Mouse (Mus musculus) layer of hippocampus, adult 11-12 months (tissue): Measurements from ENCODE around the gene Rps6ka1.
"Not testable (repeated sequence)": the region's sequence is repeated elsewhere in the genome, so short reads cannot be mapped to it uniquely, and the experiment has no call there.

ENCODE experiments used
- DNase-seq: peaks from one replicate; pipeline ENCODE4 v3.0.0; 2022; ENCODE audit warnings: low spot score

Gene Rps6ka1

GRCm38 (mm10) chr4:133863795-133864379 is 23.7 kb downstream of the Rps6ka1 start:
- no peak for DNase-seq

- no peak for DNase-seq
Measured at GRCm38 (mm10) chr4:133857527-133857926, 30.1 kb downstream of the Rps6ka1 start.

GRCm38 (mm10) chr4:133854621-133855020 is 33.0 kb downstream of the Rps6ka1 start:
- no peak for DNase-seq

GRCm38 (mm10) chr4:133853630-133854029 is 34.0 kb downstream of the Rps6ka1 start:
- no peak for DNase-seq

GRCm38 (mm10) chr4:133846625-133847024 is 41.0 kb downstream of the Rps6ka1 start:
- DNase-seq, result no peak

GRCm38 (mm10) chr4:133845060-133845459 is 42.5 kb downstream of the Rps6ka1 start:
- no peak for DNase-seq

- no peak for DNase-seq
Measured at GRCm38 (mm10) chr4:133844209-133844841, 43.3 kb downstream of the Rps6ka1 start.

GRCm38 (mm10) chr4:133842992-133843737 is 44.4 kb downstream of the Rps6ka1 start:
- DNase-seq, result no peak

GRCm38 (mm10) chr4:133841756-133842483 is 45.7 kb downstream of the Rps6ka1 start:
- not testable (repeated sequence) for DNase-seq

GRCm38 (mm10) chr4:133841035-133841434 is 46.6 kb downstream of the Rps6ka1 start:
- no peak for DNase-seq

- no peak for DNase-seq
Measured at GRCm38 (mm10) chr4:133840501-133840900, 47.1 kb downstream of the Rps6ka1 start.

- no peak for DNase-seq
Measured at GRCm38 (mm10) chr4:133839385-133839826, 48.2 kb downstream of the Rps6ka1 start.

GRCm38 (mm10) chr4:133836575-133836974 is 51.0 kb downstream of the Rps6ka1 start:
- no peak for DNase-seq

GRCm38 (mm10) chr4:133835211-133835610 is 52.4 kb downstream of the Rps6ka1 start:
- DNase-seq, result no peak

- DNase-seq, result no peak
Measured at GRCm38 (mm10) chr4:133832945-133833874, 54.4 kb downstream of the Rps6ka1 start.

GRCm38 (mm10) chr4:133830453-133830852 is 57.1 kb downstream of the Rps6ka1 start:
- no peak for DNase-seq

- DNase-seq, result peak; percentile 82
Measured at GRCm38 (mm10) chr4:133829281-133830070, 58.1 kb downstream of the Rps6ka1 start.

GRCm38 (mm10) chr4:133827887-133828794 is 59.5 kb downstream of the Rps6ka1 start:
- DNase-seq, result no peak

- DNase-seq, result no peak
Measured at GRCm38 (mm10) chr4:133827354-133827753, 60.2 kb downstream of the Rps6ka1 start.
